Mouse (Mus musculus) hindbrain, embryonic 11.5 days (tissue): ENCODE measurements around the gene Nmt2. TPM values are rescaled to one million over a fixed set of nuclear protein-coding genes. Genes with fewer than 3 reads are reported as not detected.

ENCODE experiments used
- ATAC-seq: fragments of 200-750 bp; cut with Nextera tagmentation; 2 replicates; pipeline ENCODE4 v1.8.0; 2017; ENCODE audit warnings: mild to moderate bottlenecking, moderate TSS enrichment, moderate library complexity; ENCODE audit not compliant: low FRiP score
- DNase-seq: peaks from one replicate; pipeline ENCODE4 v3.0.0-alpha.2; 2015; ENCODE audit warnings: low spot score
- H3K27ac ChIP-seq: fragments of 300-500 bp; sonication (generic); 2 replicates; pipeline ENCODE4 v1.5.1; 2014; ENCODE audit warnings: mild to moderate bottlenecking, low read depth, low read length
- H3K27me3 ChIP-seq: fragments of 300-500 bp; sonication (generic); 2 replicates; pipeline ENCODE4 v1.6.1; 2014; ENCODE audit warnings: mild to moderate bottlenecking, low read length, moderate library complexity, mixed read lengths; ENCODE audit not compliant: control insufficient read depth, insufficient read depth
- H3K36me3 ChIP-seq: fragments of 300-500 bp; sonication (generic); 2 replicates; pipeline ENCODE4 v1.6.1; 2014; ENCODE audit warnings: mild to moderate bottlenecking, low read length, moderate library complexity, mixed read lengths; ENCODE audit not compliant: control insufficient read depth, insufficient read depth
- H3K4me1 ChIP-seq: fragments of 300-500 bp; sonication (generic); replicated peaks from 2 replicates; pipeline ENCODE4 v1.6.1; 2014; ENCODE audit warnings: low read length, mixed read lengths; ENCODE audit not compliant: control insufficient read depth, insufficient read depth
- H3K4me2 ChIP-seq: fragments of 300-500 bp; sonication (generic); replicated peaks from 2 replicates; pipeline ENCODE4 v1.6.1; 2014; ENCODE audit warnings: mild to moderate bottlenecking, low read depth, low read length
- H3K4me3 ChIP-seq: fragments of 300-500 bp; sonication (generic); 2 replicates; pipeline ENCODE4 v1.5.1; 2014; ENCODE audit warnings: low read depth, low read length
- H3K9ac ChIP-seq: fragments of 300-500 bp; sonication (generic); 2 replicates; pipeline ENCODE4 v1.6.1; 2014; ENCODE audit warnings: low read depth, low read length
- H3K9me3 ChIP-seq: fragments of 300-500 bp; sonication (generic); 2 replicates; pipeline ENCODE4 v1.6.1; 2016; ENCODE audit warnings: low read length; ENCODE audit not compliant: control insufficient read depth
- WGBS: fragments of 180-500 bp; shearing (Covaris S2); extraction: QIAGEN DNeasy Blood & Tissue Kit; methylation state at CpG from one replicate; pipeline ENCODE4 v1.1.7; 2014; 5-methylcytosine and 5-hydroxymethylcytosine counted together
- polyA plus RNA-seq: library from polyadenylated mRNA; unstranded; fragments of >200 nt; fragmentation: Nextera tagmentation; extraction: Ambion mirVana; gene quantifications from 2 replicates; pipeline ENCODE4 v1.2.1, GENCODE M21; 2014

Gene Nmt2
- polyA plus RNA-seq = 64.2 and 76.5 TPM in 2 replicates

DNA sequence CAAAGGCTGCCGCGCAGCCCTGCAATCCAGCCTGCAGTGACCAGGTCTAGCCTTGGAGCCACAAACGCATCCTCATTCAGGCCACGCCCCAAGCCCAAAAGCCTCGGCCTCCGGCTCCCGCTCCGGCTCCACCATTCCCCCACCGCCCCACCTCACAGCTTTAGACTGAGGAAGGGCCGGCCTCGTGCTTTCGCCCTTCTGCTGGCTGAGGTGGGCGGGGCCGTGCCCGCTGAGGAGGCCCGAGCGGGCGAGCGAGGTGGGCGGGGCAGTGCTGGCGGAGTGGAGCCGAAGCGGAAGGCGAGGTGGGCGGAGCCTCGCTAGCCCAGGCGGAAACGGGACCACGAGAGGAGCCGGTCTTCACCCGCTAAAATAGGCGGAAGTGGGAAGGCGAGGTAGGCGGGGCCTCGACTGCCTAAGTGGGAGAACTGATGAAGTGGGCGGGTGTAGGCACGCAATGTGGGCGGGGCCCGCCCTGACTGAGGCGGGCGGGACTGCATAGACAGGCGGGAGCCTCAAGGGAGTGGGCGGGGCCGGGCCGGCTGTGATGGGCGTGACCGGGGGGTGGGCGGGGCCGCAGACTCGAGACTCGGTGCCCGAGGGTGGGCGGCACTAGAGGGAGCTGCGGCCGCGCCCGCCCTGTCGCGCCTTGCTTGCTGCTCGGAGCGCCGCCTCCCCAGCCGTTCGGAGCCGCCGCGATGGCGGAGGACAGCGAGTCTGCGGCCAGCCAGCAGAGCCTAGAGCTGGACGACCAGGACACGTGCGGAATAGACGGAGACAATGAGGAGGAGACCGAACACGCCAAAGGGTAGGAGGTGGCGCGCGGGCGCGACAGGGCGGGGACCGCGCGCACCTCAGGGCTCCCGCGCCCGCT lies at the start of gene Nmt2:
Nmt2 (plus strand) TSS at position 611 of the 871 bp plus-strand sequence.
- Histone ChIP-seq H3K27me3 (no peaks in the 10 kb centered on the region), H3K27ac (peak within 1 kb of the TSS; percentile 85), H3K36me3 (no peaks in the 10 kb centered on the region), H3K4me2 (peak within 1 kb of the TSS; percentile 86), H3K4me1 (no peaks in the 10 kb centered on the region), H3K9me3 (no peaks in the 10 kb centered on the region), H3K9ac (peak within 1 kb of the TSS; percentile 80), H3K4me3 (peak within 1 kb of the TSS; percentile 80)
- DNase-seq = peak; percentile 100
- under 1% methylated on average over 86 of the region's 88 CpGs for whole genome bisulfite sequencing
- ATAC-seq = peak; percentile 97

DNA sequence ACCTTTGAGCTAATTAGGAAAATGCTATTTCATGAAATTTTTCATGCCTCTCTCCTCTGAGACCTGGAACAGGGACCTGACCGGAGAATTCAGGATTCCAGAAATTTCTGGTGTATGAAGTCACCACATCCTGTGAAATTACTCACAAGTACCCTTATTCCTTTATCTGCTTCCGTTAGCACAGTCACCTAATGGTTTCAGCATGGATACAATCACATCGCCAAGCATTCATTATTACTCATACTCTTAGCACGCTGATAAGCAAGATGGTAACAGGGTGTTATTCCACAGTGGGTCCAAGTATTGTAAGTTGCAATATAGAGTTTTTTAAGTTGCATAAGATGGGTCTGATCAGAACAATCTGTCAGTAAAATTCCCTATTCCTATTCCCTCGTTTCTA lies 44.8 kb upstream of the Nmt2 start:
- 85% methylated on average over 5 of the region's 5 CpGs for WGBS
- no peaks in the 10 kb centered on the region for H3K4me1 ChIP-seq
- no peaks in the 10 kb centered on the region for H3K27me3 ChIP-seq
- ATAC-seq (no peak), DNase-seq (no peak)
- no peak overlapping the region for H3K4me2 ChIP-seq
- H3K9me3 ChIP-seq = no peaks in the 10 kb centered on the region
- no peak overlapping the region for H3K4me3 ChIP-seq
- no peaks in the 10 kb centered on the region for H3K36me3 ChIP-seq
- no peak overlapping the region for H3K9ac ChIP-seq
- H3K27ac ChIP-seq = no peak overlapping the region

DNA sequence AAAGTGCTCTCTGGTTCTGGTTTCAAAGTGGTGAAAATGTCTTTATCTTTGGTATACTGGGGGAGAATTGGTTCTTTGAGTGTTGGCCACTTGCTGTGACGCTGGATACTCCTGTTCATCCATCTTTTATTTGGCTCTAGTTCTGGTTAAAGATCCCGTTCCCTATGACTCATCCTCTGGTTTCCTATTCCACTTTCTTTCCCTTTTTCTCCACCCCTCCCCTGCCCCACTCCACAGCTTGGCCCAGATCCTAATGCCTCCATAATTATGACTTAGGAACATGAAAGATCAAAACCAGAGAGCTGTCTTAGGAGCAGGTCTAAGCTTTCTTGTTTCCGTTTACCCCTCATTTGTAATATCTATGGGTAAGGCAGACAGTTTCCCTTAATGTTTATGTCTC lies 39.8 kb upstream of the Nmt2 start:
- no peaks in the 10 kb centered on the region for H3K27me3 ChIP-seq
- no peak overlapping the region for H3K27ac ChIP-seq
- no peak overlapping the region for H3K4me2 ChIP-seq
- no peaks in the 10 kb centered on the region for H3K36me3 ChIP-seq
- WGBS = 81% methylated on average over 3 of the region's 3 CpGs
- ATAC-seq = no peak
- no peak overlapping the region for H3K9ac ChIP-seq
- H3K4me1 ChIP-seq = no peaks in the 10 kb centered on the region
- H3K9me3 ChIP-seq = no peaks in the 10 kb centered on the region
- no peak overlapping the region for H3K4me3 ChIP-seq
- DNase-seq = no peak

DNA sequence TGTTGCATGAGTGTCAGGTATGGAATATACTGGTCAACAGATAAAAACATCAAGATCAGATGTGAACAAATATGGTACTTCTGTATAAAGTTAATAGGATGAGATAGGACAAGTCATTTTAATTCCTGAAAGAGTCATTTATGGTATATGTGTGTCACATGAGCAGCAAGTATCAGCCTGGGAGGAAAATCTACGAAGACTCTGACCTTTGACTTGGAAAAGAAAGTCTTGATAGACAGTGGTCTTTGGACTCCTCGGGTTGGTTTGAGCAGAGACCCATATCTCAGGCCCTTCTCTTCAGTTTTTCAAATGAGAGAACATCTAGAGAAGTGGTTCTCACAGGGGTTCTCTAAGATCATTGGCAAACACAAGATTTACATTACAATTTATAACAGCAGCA lies 32.7 kb upstream of the Nmt2 start:
- no peak overlapping the region for H3K4me3 ChIP-seq
- ATAC-seq (no peak), DNase-seq (no peak)
- H3K36me3 ChIP-seq = no peaks in the 10 kb centered on the region
- no peaks in the 10 kb centered on the region for H3K4me1 ChIP-seq
- H3K27ac ChIP-seq = no peak overlapping the region
- H3K27me3 ChIP-seq = no peaks in the 10 kb centered on the region
- no peak overlapping the region for H3K4me2 ChIP-seq
- WGBS = 86% methylated on average over 2 of the region's 2 CpGs
- H3K9ac ChIP-seq = no peak overlapping the region
- H3K9me3 ChIP-seq = no peaks in the 10 kb centered on the region

DNA sequence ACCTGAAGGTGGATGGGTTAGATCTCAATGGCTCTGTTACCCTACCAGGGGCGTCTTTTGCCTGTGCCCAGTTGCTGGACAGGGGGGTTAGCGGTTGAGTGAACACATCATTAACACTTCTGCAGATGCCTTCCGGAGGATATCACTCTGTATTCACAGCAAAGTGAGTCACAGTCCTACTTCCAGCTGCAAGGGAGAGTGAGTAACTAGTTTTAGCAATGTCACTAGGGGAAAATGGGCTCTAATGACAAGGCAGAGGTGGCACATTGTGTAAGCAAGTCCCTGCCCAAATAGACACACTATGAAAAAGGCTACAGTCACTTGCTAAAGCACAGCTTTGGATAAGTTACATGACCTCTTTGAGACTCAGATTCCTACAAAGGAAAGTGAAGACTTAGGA lies 17.5 kb upstream of the Nmt2 start:
- H3K9me3 ChIP-seq = no peaks in the 10 kb centered on the region
- no peak overlapping the region for H3K4me2 ChIP-seq
- no peak overlapping the region for H3K4me3 ChIP-seq
- no peak overlapping the region for H3K9ac ChIP-seq
- ATAC-seq (no peak), DNase-seq (no peak)
- H3K27me3 ChIP-seq = no peaks in the 10 kb centered on the region
- WGBS = 80% methylated on average over 3 of the region's 3 CpGs
- no peaks in the 10 kb centered on the region for H3K36me3 ChIP-seq
- no peak overlapping the region for H3K27ac ChIP-seq
- H3K4me1 ChIP-seq = no peaks in the 10 kb centered on the region

DNA sequence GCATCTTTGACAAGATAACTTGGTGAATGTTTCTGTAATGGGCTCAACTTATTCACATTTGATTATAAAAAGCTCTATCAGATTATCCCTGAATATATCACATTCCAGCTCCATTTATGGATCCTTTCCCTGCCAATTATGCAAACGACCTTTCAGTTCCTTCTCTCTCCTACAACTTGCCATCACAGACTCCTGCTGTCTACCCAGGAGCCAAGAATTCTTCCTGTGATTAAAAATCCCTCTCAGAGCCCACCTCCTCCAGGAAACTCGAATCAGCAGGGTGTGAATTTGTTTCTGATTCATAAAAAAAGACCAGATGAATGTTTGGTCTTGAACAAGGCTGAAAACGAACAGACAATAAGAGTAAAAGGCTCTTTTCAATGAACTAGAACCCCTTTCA lies 16.1 kb upstream of the Nmt2 start:
- WGBS = 36% methylated on average over 3 of the region's 3 CpGs
- H3K9me3 ChIP-seq = no peaks in the 10 kb centered on the region
- H3K27ac ChIP-seq = no peak overlapping the region
- H3K36me3 ChIP-seq = no peaks in the 10 kb centered on the region
- H3K4me3 ChIP-seq = no peak overlapping the region
- ATAC-seq = no peak
- H3K9ac ChIP-seq = no peak overlapping the region
- DNase-seq = no peak
- H3K4me1 ChIP-seq = no peaks in the 10 kb centered on the region
- no peaks in the 10 kb centered on the region for H3K27me3 ChIP-seq
- H3K4me2 ChIP-seq = no peak overlapping the region

DNA sequence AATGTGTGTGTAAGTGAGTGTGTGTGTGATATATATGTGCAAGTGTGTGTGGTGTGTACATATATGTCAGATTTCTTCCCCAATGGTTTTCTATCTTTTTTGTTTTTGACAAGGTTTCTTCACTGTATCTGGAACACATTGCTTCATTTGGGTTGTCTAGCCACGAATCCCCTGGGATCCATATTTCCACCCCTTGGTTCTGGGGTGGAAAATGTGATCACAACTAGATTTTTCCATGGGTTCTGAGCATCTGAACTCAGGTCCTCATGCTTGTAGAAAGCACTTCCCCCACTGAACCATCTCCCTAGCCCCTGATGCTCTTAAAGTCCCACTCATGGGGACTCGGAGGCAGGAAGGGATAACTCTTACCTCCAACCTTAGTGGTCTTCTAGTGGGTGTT lies 10.7 kb upstream of the Nmt2 start:
- DNase-seq (no peak), ATAC-seq (no peak)
- no peak overlapping the region for H3K27ac ChIP-seq
- H3K36me3 ChIP-seq = no peaks in the 10 kb centered on the region
- 89% methylated on average over 2 of the region's 2 CpGs for WGBS
- no peak overlapping the region for H3K9ac ChIP-seq
- H3K4me1 ChIP-seq = no peaks in the 10 kb centered on the region
- no peaks in the 10 kb centered on the region for H3K9me3 ChIP-seq
- H3K4me3 ChIP-seq = no peak overlapping the region
- no peak overlapping the region for H3K4me2 ChIP-seq
- no peaks in the 10 kb centered on the region for H3K27me3 ChIP-seq

DNA sequence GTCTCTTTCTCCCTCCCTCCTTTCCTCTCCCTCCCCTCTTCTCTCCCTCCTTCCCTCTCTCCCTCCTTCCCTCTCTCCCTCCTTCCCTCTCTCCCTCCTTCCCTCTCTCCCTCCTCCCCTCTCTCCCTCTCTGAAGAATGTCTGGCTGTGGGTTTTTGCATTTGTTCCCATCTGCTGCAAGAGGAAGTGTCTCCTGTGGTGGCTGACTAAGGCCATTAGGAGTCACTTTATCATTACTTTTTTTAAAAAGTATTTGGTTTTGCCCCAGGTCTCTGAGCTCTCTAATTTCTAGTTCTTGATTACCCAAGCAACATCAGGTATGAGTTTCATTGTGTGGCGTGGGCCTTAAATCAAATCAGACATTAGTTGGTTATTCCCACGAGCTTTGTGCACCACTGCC lies 7.9 kb upstream of the Nmt2 start:
- Histone ChIP-seq H3K27me3 (no peaks in the 10 kb centered on the region), H3K4me1 (no peaks in the 10 kb centered on the region), H3K4me2 (no peak overlapping the region), H3K9ac (no peak overlapping the region), H3K4me3 (no peak overlapping the region), H3K36me3 (no peaks in the 10 kb centered on the region), H3K27ac (no peak overlapping the region), H3K9me3 (no peaks in the 10 kb centered on the region)
- ATAC-seq (no peak), DNase-seq (no peak)
- WGBS = 80% methylated on average over 2 of the region's 2 CpGs

DNA sequence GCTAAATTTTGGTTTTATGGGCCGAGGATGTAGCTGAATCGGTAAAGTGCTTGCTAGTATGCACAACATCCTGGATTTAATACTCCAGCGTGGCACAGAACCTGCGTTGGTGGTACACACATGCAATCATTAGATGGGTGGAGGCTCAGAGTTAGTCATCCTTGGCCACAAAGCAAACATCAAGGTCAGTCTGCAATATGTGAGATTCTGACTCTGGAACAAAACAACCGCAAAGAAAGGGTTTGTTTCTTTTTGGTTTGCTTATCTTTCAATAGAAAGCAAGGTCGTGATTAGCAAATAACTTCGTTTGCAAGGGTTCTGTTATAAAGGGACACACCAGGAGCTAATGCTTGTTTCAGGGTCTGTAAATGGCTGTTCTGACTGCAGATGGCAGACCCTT lies 6.5 kb upstream of the Nmt2 start:
- no peaks in the 10 kb centered on the region for H3K36me3 ChIP-seq
- 89% methylated on average over 7 of the region's 7 CpGs for WGBS
- H3K27me3 ChIP-seq = no peaks in the 10 kb centered on the region
- H3K27ac ChIP-seq = no peak overlapping the region
- H3K9ac ChIP-seq = no peak overlapping the region
- no peaks in the 10 kb centered on the region for H3K9me3 ChIP-seq
- no peaks in the 10 kb centered on the region for H3K4me1 ChIP-seq
- DNase-seq (no peak), ATAC-seq (no peak)
- no peak overlapping the region for H3K4me3 ChIP-seq
- H3K4me2 ChIP-seq = no peak overlapping the region
